Mouse (Mus musculus) kidney, postnatal 36 days (tissue): ENCODE data around the gene Nphp3.

Source experiments
- DNase-seq, 2 experiments: peaks; one replicate each; pipeline ENCODE4 v3.0.0; 2021 to 2022; ENCODE audit warnings: mixed read lengths in 2 of 2

Gene Nphp3

DNA sequence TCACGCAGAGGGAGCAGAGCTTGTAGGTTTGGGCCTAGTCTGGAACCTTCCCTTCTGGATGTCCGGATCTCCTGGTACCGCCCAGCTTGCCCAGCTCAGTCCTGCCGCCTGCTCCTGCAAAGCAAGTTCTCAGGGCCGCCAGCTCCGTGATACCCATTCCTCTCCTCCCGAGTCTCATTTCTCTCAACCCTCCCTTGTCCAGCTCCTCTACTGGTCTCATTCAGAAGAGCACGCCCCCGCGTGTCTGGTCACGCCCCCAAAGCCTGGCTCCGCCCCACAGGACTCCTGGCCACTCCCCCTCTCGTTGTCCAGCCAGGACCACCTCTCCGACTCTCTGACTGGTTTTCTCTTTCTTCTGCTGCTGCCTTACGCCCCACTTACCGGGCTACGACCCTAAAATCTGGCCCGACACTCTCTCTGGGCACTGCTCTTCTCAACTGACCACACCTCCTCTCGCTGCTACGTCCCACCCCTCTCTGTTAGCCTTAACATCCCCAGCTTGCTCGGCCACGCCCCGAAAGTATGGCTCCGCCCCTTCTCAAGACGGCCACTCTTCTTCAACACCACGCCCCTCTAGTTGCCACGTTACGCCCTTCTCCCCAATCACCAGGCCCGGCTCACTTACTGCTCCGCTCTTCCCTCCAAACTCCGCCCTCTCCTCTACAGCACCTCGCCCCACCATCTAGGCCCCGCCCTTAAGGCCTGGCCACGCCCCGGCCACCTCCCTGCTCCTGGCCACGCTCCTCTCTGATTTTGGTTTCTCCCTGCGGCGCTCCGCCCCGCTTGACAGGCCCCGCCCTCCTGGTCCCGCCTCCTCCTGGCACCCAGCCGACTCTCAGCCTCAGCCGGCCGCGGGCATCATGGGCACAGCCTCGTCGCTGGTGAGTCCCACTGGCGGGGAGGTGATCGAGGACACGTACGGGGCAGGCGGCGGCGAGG lies at the start of gene Nphp3:
TSS of gene Nphp3 (plus strand) at position 624 of the 939 bp plus-strand sequence.
- peak; percentile 100 for DNase-seq

DNA sequence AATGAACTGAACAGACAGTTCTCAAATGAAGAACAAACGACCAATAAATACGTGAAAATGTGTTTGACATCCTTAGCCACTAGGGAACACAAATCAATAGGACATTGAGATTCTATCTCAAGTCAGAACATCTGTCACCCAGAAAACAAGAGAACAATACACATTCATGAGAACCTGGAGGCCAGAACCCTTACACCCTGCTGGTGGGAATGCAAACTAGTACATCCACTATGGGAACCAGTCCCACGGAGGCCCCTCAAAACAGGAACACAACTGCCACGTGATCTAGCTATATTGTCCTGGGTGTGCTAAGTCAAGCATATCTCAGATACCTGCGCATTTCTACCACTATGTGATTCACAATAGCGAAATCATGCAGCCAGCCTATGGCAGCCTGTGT lies 43.6 kb upstream of the Nphp3 start:
- no peak for DNase-seq

DNA sequence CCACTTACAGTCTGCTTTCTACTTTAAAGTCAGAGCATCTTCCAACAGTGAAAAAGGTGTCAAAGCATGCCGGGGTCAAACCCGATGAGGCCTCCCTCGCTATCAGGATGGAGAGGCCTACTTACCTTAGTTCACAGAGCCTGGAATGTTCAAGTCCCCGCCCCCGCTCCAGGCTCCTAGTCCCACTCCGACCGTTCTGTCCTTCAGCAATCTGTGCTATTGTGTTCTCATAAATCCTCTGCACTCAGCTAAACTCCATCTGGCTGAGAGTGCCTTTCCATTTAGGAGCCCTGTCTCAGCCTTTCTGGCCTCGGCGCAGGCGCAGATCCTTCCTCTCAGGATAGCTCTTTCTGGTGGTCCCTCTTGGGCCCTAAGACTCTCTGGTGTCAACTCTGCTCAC lies 42.4 kb upstream of the Nphp3 start:
- no peak for DNase-seq

DNA sequence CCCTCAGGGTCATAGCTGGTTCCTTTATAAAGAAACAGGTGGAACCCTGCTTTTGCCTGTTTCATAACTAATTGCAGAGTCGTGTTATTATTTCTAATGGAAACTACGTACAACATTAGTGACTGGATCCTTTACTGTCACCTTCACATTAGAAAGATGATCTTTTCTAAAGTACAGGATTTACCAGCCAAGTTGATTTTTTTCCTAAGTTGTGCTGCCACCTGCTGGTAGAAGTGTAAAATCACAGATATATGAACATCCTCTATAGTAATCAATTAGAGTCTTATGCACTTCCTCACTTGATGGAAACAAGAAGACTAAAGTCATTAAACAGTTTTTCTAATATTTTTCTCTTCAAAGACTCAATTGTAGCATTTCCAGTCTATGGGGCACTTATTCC lies 5.8 kb upstream of the Nphp3 start:
- peak in 1 of 2 experiments; percentile 70 for DNase-seq

DNA sequence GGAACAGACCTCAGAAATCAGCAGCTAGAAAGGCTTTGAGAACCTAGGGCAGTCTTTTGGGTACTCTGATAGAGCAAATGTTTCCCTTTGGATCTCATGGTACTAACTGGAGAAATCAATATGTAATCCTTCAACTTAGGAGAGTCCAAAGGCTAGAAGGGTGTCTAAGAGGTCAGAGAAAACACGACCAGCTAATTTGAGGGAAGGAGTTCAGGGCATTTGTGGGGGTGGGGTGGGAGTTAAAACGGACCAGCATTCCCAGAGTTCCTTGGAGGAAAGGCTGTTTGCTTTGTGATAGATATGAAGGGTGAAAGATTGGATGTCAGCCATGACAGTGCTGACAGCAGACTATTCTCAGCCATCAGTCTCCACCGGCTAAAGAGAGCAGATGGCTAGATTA lies 1.7 kb upstream of the Nphp3 start:
- peak; percentile 79 to 81 for DNase-seq

DNA sequence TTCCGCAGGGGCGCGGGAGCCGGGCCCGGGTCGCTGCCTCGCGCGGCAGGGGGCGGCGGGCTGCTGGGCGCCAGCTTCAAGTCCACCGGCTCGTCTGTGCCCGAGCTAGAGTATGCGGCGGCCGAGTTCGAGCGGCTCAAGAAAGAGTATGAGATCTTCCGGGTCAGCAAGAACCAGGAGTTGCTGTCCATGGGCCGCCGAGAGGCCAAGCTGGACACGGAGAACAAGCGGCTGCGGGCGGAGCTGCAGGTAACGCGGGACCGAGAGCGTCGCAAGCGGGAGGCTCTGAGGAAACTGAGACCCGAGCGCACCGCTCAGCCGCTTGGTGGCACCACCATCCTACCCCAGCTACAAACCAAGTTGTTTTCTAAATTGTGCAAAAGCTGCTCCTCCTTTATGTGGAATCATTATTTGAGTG lies 578 bp downstream of the Nphp3 start:
- DNase-seq, result peak; percentile 64 to 84

DNA sequence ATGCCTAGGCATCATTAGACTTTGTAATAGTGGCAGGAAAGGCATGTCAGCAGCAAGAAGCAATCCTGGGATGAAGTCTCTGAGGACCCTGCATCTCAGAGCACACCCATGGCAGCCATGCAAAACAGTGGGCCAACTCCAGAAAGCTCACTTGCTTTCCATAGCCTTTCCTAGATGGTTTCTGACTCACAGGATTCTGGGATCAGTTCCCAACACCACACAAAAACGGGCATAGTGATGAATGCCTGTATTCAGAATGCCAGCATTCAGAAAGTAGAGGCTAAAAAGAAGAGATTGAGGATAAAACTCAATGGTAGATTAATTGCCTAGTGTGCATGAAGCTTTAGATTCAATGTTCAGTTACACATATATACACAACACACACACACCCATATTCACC lies 12.2 kb downstream of the Nphp3 start:
- DNase-seq, result no peak

DNA sequence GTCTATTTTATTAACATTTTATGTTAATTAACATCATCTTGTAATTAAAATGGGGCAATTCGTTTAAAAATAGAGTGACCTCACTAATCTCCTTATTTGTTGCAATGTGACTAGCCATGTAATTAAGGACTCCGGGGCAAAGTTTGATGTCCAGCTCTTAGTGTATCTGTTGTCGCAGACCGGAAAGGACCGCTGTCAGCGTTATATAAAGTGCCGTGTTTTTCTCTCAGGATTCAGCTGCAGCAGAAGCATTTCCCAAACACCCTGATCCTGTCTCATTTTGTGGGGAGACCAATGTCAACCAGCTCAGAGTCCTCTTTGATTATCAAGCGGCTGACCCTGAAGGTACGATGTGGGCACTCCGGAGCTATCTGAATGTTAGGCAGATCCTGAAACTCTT lies 18.7 kb downstream of the Nphp3 start:
- peak; percentile 12 to 14 for DNase-seq

DNA sequence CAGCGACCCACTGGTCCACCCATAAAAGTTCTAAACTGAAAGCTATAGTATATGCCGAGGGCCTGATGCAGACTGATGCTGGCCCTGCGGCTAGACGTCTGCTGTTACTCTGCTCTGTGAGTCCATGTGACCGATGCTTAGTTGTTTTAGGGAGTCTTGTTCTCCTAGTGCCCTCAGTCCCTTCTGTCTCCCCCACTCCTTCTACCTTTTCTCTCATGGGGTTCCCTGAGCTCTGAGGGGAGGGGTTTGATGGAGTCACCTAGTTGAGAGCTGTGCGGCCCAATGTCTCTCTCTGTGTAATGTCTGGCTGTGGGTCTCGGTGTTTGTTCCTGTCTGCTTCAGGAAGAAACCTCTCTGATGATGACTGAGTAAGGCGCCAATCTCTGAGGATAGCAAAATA lies 24.8 kb downstream of the Nphp3 start:
- no peak for DNase-seq

DNA sequence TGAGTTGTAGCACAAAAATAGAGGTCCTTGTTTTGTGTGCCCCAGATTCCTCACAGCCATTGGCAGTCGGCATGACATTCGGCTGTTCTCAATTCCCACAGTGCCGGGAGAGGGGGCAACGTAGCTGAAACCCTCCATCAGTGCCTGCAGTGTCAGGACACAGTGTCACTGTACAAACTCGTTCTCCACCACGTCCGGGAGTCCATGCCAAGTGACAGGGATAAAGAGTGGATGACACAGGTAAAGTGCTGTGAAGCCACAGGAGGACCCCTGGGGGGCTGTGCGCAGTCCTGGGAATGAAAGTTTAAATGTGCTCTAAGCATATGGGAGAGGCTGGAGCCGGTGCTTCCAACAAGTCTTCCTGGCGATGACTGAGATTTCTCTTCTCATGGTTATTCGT lies 27.5 kb downstream of the Nphp3 start:
- no peak for DNase-seq

DNA sequence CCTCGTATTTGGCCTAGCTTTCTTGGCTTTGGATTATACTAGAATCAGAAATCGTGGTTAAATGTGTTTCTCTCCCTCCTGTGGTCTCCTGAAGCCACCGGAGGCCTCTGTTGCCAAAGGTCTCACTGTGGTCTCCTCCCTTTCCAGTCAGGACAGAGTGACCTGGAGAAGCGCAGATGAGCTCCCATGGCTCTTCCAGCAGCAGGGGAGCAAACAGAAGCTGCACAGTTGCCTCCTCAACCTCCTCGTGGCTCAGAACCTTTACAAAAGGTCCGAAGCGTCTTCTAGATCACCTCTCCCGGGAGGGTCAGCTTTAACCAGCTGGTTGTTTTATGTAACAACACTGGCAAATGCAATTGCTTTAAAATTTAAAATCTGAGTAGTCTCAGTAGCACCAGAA lies 31.9 kb downstream of the Nphp3 start:
- DNase-seq, result no peak

DNA sequence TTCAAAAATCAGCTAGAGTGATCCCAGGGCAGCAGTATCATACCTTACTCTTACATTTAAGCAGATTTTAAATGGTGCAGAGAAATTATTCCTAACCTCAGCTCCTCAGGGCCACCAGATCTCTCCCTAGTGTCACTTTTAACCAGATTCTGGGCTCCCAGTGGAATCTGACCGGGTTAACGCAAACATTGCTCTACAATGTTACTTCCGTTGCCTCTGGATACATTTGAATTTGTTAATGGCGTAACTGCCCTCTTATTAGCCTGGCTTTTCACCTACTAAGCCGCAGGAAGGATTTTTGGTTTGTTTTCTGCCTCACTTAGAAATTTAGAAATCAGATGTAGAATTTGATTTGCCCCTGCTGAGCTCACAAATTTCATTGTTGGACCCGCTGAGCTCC lies 32.4 kb downstream of the Nphp3 start:
- DNase-seq, result no peak

DNA sequence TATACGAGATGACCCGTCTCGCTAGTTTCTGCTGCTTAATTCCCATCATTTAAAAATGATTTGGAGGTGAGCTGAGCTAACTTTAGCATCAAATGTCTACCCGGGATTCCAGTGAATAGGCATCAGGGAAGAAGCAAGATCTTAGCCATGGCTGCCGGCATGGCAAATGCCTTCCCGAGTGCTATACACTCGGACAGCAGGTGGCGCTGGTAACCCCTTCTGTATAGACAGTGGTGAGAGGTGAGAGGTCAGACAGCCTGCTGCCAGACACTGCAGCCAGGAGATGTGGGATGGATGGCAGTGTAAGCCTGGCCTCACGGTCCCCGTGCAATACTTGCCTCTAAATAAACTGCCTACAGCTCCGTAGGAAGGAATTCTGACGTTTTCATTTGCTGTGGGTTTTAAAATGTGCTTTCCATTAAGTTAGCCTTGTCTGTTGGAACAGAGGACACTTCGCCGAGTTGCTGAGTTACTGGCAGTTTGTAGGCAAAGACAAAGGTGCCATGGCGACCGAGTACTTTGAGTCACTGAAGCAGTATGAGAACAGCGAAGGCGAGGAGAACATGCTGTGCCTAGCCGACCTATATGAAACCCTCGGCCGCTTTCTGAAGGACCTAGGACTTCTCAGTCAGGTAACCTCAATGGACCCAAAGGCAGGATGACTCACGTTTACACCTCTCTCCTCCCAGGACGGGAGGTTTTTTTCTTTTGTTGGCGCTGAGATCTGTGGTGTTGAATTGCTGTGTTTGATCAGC lies 33.1 kb downstream of the Nphp3 start:
- DNase-seq, result peak; percentile 77 to 92

DNA sequence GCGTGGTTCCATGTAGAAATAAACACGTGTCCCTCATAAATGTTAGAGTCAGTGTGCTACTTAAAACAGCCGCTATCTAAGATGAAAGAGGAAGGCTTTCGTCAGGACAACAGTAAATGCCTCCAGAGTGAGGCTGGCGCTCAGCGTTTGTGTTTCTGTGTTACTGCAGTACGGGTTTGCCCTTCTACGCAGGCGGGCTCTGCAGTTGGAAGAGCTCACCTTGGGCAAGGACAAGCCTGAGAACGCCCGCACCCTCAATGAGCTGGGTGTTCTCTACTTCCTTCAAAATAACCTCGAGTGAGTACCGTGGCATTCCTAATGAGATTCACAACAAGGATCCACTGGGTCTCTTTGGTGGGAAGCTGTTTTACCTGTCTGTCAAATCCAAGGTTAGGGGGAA lies 35.9 kb downstream of the Nphp3 start:
- DNase-seq, result no peak

DNA sequence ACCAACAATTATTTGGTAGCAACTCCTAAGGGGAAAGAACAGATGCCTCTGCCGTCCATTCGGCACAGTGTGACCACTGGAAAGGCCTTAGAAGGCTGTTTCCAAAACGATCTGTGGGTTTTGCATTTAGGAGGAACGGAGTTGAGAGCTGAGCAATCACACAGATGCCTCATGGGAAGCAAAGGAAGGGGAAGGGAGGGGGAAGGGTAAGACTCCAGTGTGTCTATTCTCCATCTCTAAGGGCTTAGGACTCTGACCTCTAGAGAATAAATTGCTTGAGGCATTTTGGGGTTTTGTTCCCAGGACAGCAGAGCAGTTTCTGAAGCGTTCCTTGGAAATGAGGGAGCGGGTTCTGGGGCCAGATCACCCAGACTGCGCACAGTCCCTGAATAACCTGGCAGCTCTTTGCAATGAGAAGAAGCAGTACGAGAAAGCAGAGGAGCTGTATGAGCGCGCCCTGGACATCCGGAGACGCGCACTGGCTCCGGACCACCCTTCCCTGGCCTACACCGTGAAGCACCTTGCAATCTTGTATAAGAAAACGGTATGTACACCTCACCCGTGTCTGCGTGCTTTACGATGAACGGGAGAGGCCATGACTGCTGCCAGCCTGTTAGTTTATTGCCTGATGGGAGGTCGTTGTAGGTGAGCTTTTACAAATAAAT lies 36.8 kb downstream of the Nphp3 start:
- no peak for DNase-seq

DNA sequence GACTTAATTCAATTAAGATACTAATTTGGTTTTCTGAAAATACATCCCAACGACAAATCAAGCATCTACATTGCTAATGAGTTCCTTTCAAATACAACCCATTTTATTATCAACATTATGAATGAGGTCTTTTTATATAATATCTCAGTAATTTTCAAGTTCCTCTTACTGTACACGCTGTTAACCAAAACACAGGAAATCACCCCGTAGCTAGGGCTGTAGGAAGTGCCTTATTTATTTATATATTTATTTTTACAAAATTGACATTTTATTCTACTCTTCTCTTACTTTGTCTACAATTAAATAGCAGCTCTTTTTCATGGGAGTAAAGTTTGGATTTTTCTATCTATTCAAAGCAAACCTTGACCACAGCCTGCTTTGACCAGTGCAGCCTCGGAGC lies 37.4 kb downstream of the Nphp3 start:
- no peak for DNase-seq

DNA sequence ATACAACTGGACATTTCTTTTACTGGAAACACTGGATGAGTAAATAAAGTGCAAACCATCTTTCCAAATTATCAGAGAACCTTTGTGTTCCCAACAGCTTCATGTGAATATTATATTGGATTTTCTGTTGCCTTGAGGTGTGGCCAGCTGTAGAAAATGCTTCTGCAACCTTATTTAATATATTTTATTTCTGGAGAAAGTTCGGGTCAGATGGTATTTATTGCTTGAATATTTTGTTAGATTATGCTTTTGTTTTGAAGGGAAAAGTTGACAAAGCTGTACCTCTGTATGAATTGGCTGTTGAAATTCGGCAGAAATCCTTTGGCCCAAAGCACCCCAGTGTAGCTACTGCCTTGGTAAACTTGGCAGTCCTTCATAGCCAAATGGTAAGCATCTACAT lies 38.0 kb downstream of the Nphp3 start, which contains the start of gene Gm28305:
TSS of gene Gm28305 (plus strand) at position 301 of the 400 bp plus-strand sequence.
- no peak for DNase-seq

DNA sequence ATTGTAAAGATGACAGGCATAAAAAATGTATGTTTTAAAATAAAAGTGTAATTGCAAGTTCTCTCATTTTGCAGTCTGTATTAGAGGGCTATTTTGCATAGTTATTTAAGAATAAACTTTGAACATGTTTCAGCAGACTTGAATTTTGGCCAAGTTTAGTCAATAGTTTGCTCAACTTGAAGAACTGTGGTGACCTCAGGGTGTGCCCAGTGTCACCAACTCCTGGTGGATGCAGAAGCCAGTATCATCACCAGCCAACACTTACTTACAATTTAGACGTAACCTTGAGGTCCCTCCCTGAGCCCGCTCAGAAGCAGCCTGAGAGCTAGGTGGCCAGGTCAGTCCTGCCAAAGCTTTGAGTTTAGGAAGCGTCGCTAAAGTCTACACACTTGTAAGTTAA lies 41.3 kb downstream of the Nphp3 start:
- peak; percentile 28 to 52 for DNase-seq

DNA sequence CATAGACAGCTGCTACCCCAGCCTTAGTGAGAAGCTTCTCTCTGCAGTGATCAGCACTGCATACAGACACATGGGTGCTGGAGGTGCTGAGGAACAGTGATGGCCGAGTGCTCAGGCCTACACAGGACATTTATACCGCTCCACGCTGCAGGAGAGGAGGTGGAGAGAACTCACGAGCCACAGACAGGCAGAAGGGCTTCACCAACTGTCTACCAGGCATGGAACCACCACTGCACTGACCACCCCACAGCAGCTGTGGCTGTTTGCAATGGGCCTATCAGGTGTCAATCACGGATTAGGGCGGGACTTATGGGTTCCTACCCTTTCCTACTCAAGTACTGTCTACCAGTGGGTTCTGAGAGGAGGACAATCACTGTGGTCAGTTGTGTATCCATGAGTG lies 48.7 kb downstream of the Nphp3 start:
- DNase-seq, result no peak

DNA sequence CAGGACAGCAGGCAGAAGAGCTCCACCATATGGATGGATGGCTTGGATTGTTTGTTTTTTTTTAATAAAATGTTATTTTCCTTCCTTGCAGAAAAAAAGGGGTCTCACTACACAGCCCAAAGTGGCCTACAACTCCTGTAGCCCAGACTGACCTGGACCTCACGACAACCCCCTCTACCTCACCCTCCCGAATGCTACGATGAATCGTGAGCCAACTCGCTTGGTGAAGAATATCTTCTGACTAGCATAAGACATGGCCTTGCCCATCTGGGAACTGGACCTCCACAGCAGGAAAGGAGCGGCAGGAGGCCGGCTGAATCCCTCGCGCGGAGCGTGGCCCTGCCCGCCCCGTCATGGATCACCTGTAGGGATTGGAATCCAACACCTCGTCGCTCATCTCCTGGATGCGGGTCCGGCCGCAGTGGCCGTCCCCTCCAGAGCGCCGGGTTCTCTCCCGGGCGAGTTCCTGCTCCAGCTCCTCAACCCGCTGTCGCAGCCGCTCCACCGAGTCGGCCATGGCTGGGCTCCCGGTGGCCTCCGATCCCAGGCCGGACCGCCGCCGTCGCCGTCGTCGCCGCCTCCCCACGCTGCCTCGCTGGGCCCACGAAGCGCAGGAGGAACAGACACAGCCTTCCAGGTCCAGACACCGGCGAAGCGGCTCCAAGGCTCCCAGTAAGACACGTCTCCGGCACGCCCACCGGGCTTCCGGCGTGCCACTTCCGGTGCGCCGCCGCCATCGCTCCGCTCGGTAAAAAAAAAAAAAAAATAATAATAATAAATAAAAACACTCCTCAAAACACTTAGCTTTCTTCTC lies 60.3 kb downstream of the Nphp3 start, which contains the start of gene Uba5:
TSS of gene Uba5 (minus strand) at position 705 of the 814 bp plus-strand sequence.
- peak; percentile 77 to 87 for DNase-seq

DNA sequence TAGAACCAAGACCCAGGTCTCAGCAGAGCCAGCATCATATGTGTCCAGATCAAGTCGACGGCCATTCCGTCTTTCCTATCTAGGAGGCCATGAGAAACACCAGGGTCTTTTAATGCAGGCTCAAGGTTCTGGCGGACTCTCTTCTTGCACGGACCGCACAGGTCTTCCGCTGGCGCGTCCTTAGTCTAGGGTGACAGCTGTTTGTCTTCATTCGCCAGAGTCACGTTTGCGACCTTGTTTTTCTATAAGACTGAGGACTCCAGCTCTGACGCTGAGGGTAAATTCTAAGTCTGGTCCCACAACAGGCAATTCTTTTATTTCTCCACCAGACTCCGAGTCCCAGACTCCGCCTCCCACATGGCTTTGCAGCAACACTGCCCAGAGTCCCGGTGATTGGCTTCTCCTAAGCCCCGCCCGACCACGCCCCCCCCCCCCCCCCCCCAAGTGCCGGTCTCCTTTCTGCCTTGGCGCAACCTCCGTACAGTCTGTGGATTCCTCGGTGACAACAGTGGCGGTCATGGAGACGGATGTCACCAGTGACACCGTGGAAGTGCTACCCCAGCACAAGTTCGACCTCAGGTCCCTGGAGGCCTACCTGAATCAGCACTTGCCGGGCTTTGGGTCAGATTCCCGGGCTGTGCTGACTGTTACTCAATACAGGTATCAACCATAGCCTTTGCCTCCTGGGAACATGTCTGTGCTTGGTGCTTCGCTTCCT lies 61.1 kb downstream of the Nphp3 start, which contains the start of gene Acad11:
TSS of gene Acad11 (plus strand) at position 134 of the 718 bp plus-strand sequence.
- peak; percentile 84 to 88 for DNase-seq
